Mouse (Mus musculus): ENCODE measurements around the gene Dera.

GRCm38 (mm10) chr6:137836799-137837198, 82.5 kb downstream of the Dera start:
- TF ChIP-seq GATA1 (IDR thresholded peaks at IDR 0.05; ENCODE audit: low read length) (no peak), TAL1 (IDR thresholded peaks at IDR 0.05; ENCODE audit: low read length) (no peak)

All from erythroblast, embryonic 14.5 days (primary cell).